ENCODE assay signal across 20 mouse cellular contexts in the genomic region with DNA sequence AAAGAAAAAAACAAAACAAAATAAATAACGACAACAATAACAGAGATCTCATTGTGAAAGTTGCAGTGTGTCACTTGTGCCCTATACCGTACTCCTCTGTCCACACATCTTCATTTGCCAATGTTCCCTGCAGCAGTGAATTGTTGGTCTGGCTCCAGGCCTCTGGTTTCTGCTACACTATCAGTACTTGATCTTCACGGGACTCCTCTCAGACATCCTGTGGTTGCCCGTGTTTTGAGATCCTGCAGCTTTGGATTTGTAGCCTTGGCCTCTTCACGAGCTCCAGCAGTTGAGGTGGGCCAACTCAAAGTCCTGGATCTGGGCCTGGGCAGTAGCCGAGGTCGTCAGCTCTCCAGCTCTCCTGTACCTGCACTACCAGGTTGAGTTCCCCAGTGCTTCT.
A peak's percentile ranks its signal among the peaks of the same experiment; 100 is the strongest.
DNase-seq lines count a peak whose midpoint lies in the region; TF ChIP-seq lines count a peak whose summit lies in the region.
"Had no signal": no experiment of that assay in that cellular context is flagged by ENCODE, and none has a peak within 500 bp of the region (broad histone marks: within the 10 kb centered on the region; RNA-seq: fewer than 3 reads in every experiment).

No protein-coding gene starts in this region.

- TF ChIP-seq EP300 in MEL (IDR thresholded peaks at IDR 0.05; ENCODE audit: low read depth in 1 of 2, low read length in 2 of 2): peak in 1 of 2 experiments; percentile 12; a peak in 1 of 4 replicates

- 90% methylated on average over 7 of the region's 7 CpGs for WGBS in limb, embryonic 10.5 days

- TF ChIP-seq RAD21 in MEL (IDR thresholded peaks at IDR 0.05; ENCODE audit: low read depth, low read length): no peak

- peak; percentile 87 for DNase-seq in 416B (ENCODE audit: low read depth)
- peak; percentile 45 for DNase-seq in MEL (ENCODE audit: low read depth, low spot score)
- peak; percentile 19 for DNase-seq in MN1 (ENCODE audit: low spot score)
- no peak for DNase-seq in layer of hippocampus, postnatal 36 days
- DNase-seq in limb, embryonic 10.5 days (ENCODE audit: low spot score): no peak
- no peak for DNase-seq in adrenal gland, postnatal 10 days
- DNase-seq: adrenal gland, adult 8-10 months; adrenal gland, postnatal 14 days; adrenal gland, postnatal 25 days; B cell, adult 2 months; cerebellum, adult 11 months; cerebellum, adult 11-12 months; cerebellum, adult 18-20 months; cerebellum, adult 2 months; cerebellum, adult 8-10 months; cerebellum, adult 9-10 months; cerebellum, adult 9-11 months had no signal

- H3K79me2 ChIP-seq in MEL (ENCODE audit: control insufficient read depth, insufficient read depth, low read length, poor library complexity): no peaks in the 10 kb centered on the region

- peaks cover 0 to 45% of the 10 kb centered on the region in 2 experiments; a peak in 2 of 4 replicates for H3K36me3 ChIP-seq in MEL (ENCODE audit: control insufficient read depth in 1 of 2, insufficient read depth in 2 of 2, low read length in 2 of 2)
- no peaks in the 10 kb centered on the region for H3K36me3 ChIP-seq in limb, embryonic 10.5 days
- H3K36me3 ChIP-seq: G1E had no signal

- no peaks in the 10 kb centered on the region for H3K27me3 ChIP-seq in MEL (ENCODE audit: control insufficient read depth in 1 of 2, insufficient read depth in 2 of 2, low read length in 2 of 2)
- H3K27me3 ChIP-seq in limb, embryonic 10.5 days (ENCODE audit: low read depth, poor library complexity, severe bottlenecking): no peaks in the 10 kb centered on the region
- H3K27me3 ChIP-seq: CH12.LX, Patski had no signal

- H3K9ac ChIP-seq in MEL (ENCODE audit: control insufficient read depth, low read depth, low read length, poor library complexity, severe bottlenecking): no peak overlapping the region

- H3K4me1 ChIP-seq in MEL (ENCODE audit: control insufficient read depth in 1 of 2, insufficient read depth in 2 of 2, low read length in 2 of 2): peaks cover 16 to 63% of the 10 kb centered on the region in 2 experiments
- H3K4me1 ChIP-seq in limb, embryonic 10.5 days: peaks cover 30% of the 10 kb centered on the region

- no peak overlapping the region for H3K4me3 ChIP-seq in MEL (ENCODE audit: control insufficient read depth in 1 of 2, insufficient read depth in 1 of 2, low read depth in 2 of 2, low read length in 2 of 2)
- H3K4me3 ChIP-seq in limb, embryonic 10.5 days: no peak overlapping the region

- no peak overlapping the region for H3K27ac ChIP-seq in MEL (ENCODE audit: control insufficient read depth, low read depth, low read length)
- H3K27ac ChIP-seq in limb, embryonic 10.5 days: no peak overlapping the region

- no peak for TF ChIP-seq CTCF in MEL (IDR thresholded peaks at IDR 0.05 in 2 of 3, conservative IDR thresholded peaks at IDR 0.05 in 1 of 3; ENCODE audit: control insufficient read depth in 1 of 3, insufficient read depth in 1 of 3, low read depth in 2 of 3, low read length in 3 of 3, poor library complexity in 1 of 3, severe bottlenecking in 1 of 3)

- no peak for TF ChIP-seq POLR2A in MEL (IDR thresholded peaks at IDR 0.05; ENCODE audit: control insufficient read depth in 1 of 2, insufficient read depth in 1 of 2, low read depth in 1 of 2, low read length in 2 of 2, poor library complexity in 1 of 2)

- no peaks in the 10 kb centered on the region for H3K9me3 ChIP-seq in MEL (replicated peaks; ENCODE audit: insufficient read depth, low read length)
- no peaks in the 10 kb centered on the region for H3K9me3 ChIP-seq in limb, embryonic 10.5 days (replicated peaks)
- H3K9me3 ChIP-seq: G1E had no signal

TF ChIP-seq in MEL, 35 proteins besides CTCF, POLR2A, EP300 and RAD21:
- peak; percentile 21; the same call in 1 of the 2 replicates for TF ChIP-seq ETS1 (IDR thresholded peaks at IDR 0.05; ENCODE audit: low read depth, low read length)
- TF ChIP-seq USF1 (IDR thresholded peaks at IDR 0.05; ENCODE audit: low read depth, low read length): no peak
- TF ChIP-seq TBP (IDR thresholded peaks at IDR 0.05; ENCODE audit: low read depth, low read length): no peak
- TF ChIP-seq GATA1 (IDR thresholded peaks at IDR 0.05; ENCODE audit: low read depth, low read length): peak; percentile 15; the same call in 1 of the 2 replicates
- TF ChIP-seq RCOR1 (IDR thresholded peaks at IDR 0.05; ENCODE audit: low read depth, low read length): peak; percentile 10; the same call in 1 of the 2 replicates
- peak; percentile 81 for TF ChIP-seq BHLHE40 (IDR thresholded peaks at IDR 0.05; ENCODE audit: borderline replicate concordance, low read depth, low read length)
- TF ChIP-seq POLR2AphosphoS5 (IDR thresholded peaks at IDR 0.05; ENCODE audit: borderline replicate concordance, low read depth, low read length): no peak

Comparison
In these comparisons a context has a peak if more than half of its experiments do, and no peak if none do; other contexts are left out.
1. DNase-seq: peak in 416B (single experiment), MEL (single experiment) and MN1 (single experiment); none in layer of hippocampus, postnatal 36 days (0 of 2), limb, embryonic 10.5 days (single experiment) and adrenal gland, postnatal 10 days (single experiment).